Mouse (Mus musculus): ENCODE measurements around the gene Padi4. TPM values are rescaled to one million over a fixed set of nuclear protein-coding genes. Genes with fewer than 3 reads are reported as not detected.

The Padi4 gene
- total and polyA plus RNA-seq, 3 experiments, result not detected

GRCm38 (mm10) chr4:140723192-140723591, 50.8 kb downstream of the Padi4 start:
- Histone ChIP-seq H3K9me3 (replicated peaks; ENCODE audit: low read length) (no peaks in the 10 kb centered on the region), H3K79me2 (replicated peaks; ENCODE audit: control insufficient read depth, extremely low read depth, insufficient read depth, poor library complexity, severe bottlenecking) (no peaks in the 10 kb centered on the region), H3K27me3 (replicated peaks) (no peaks in the 10 kb centered on the region), H3K36me3 (replicated peaks in 1 of 2; ENCODE audit: control insufficient read depth in 1 of 2, insufficient read depth in 1 of 2, low read length in 1 of 2) (peaks cover 49 to 86% of the 10 kb centered on the region in 2 experiments), H3K4me2 (ENCODE audit: insufficient read depth, low read depth, poor library complexity, severe bottlenecking) (no peak overlapping the region), H3K27ac (ENCODE audit: insufficient read depth, low read depth) (no peak overlapping the region), H3K4me1 (ENCODE audit: control insufficient read depth in 1 of 2, insufficient read depth in 2 of 2) (no peaks in the 10 kb centered on the region), H3K9ac (ENCODE audit: insufficient read depth, low read depth) (no peak overlapping the region), H3K4me3 (replicated peaks in 1 of 3; ENCODE audit: low read depth in 2 of 3, low read length in 2 of 3, poor library complexity in 1 of 3) (no peak overlapping the region)
- in situ Hi-C loops (cut with MboI; ENCODE audit: low pct_ligation_motif_present, low pct_unique_long_range_greater_than_20kb, low sequenced_read_pairs) (no loop called here), dilution Hi-C loops (cut with MboI; ENCODE audit: extremely low pct_ligation_motif_present, extremely low pct_unique_long_range_greater_than_20kb, low sequenced_read_pairs) (no loop called here)
- no peak for TF ChIP-seq EP300 (IDR thresholded peaks at IDR 0.05; ENCODE audit: low read length)
- TF ChIP-seq TCF12 (IDR thresholded peaks at IDR 0.05; ENCODE audit: low read depth, low read length), result no peak
- DNase-seq (ENCODE audit: extremely low read depth), result no peak

DNA sequence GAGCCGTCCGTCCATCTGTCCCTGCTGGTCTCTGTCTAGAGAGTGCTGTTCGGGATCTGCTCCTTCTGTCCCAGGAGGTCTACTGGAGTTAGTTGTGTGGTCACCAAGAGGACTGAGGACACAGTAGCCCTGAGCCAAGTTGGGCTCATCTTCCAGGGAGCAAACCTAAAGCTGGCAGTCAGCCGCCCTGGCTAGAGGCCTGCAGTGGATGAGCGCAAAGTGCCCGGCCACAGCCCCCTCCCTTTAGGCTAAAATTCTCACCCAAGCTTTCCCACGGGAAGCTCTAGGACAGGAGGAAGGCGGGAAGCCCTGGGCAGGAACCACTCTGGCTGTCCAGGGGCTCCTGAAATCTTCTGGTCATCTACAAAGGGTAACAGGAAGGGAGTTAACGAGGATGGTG, 51.3 kb downstream of the Padi4 start:
- Histone ChIP-seq H3K9ac (ENCODE audit: insufficient read depth, low read depth) (no peak overlapping the region), H3K27ac (ENCODE audit: insufficient read depth, low read depth) (no peak overlapping the region), H3K4me1 (ENCODE audit: control insufficient read depth in 1 of 2, insufficient read depth in 2 of 2) (no peaks in the 10 kb centered on the region), H3K36me3 (replicated peaks in 1 of 2; ENCODE audit: control insufficient read depth in 1 of 2, insufficient read depth in 1 of 2, low read length in 1 of 2) (peaks cover 54 to 91% of the 10 kb centered on the region in 2 experiments), H3K79me2 (replicated peaks; ENCODE audit: control insufficient read depth, extremely low read depth, insufficient read depth, poor library complexity, severe bottlenecking) (no peaks in the 10 kb centered on the region), H3K9me3 (replicated peaks; ENCODE audit: low read length) (no peaks in the 10 kb centered on the region), H3K4me2 (ENCODE audit: insufficient read depth, low read depth, poor library complexity, severe bottlenecking) (no peak overlapping the region), H3K27me3 (replicated peaks) (no peaks in the 10 kb centered on the region), H3K4me3 (replicated peaks in 1 of 3; ENCODE audit: low read depth in 2 of 3, low read length in 2 of 3, poor library complexity in 1 of 3) (no peak overlapping the region)
- in situ Hi-C loops (cut with MboI; ENCODE audit: low pct_ligation_motif_present, low pct_unique_long_range_greater_than_20kb, low sequenced_read_pairs) (no loop called here), dilution Hi-C loops (cut with MboI; ENCODE audit: extremely low pct_ligation_motif_present, extremely low pct_unique_long_range_greater_than_20kb, low sequenced_read_pairs) (no loop called here)
- TF ChIP-seq JUND (conservative IDR thresholded peaks at IDR 0.05; ENCODE audit: low read depth, low read length) (no peak), MYC (IDR thresholded peaks at IDR 0.05; ENCODE audit: low read depth, low read length) (no peak), ETS1 (conservative IDR thresholded peaks at IDR 0.05; ENCODE audit: low read depth, low read length) (no peak), MAX (IDR thresholded peaks at IDR 0.05; ENCODE audit: low read length) (no peak), POLR2AphosphoS2 (IDR thresholded peaks at IDR 0.05; ENCODE audit: low read depth, low read length) (no peak), ZKSCAN1 (IDR thresholded peaks at IDR 0.05; ENCODE audit: borderline replicate concordance, low read depth, low read length) (no peak), SMC3 (IDR thresholded peaks at IDR 0.05; ENCODE audit: low read depth, low read length) (no peak)
- DNase-seq (ENCODE audit: extremely low read depth), result no peak

DNA sequence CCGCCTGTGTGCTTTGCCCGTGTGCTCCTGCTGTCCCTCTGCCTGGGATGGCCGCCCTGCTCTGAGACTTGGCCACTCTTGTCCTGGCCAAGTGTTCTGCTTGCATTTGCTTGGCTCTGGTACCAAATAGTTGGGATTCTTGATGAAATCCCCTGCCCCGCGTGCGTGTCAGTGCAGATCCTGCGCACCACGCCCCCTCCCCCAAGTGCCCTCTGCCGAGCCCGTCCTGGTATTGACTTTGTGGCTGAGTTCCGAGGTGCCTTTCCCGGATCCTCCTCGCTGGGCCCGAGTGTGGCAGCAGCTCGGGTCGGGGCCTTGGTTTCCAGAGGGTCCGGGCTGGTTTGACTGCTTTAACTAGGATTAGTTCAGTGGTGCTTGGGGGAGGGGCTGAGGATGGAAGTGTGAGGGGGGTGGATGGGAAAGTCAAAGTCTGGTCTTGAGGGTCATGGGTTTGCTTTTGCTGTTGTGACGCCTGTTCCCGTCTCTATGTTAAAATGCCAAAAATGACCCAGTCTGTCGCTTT, 52.0 kb downstream of the Padi4 start:
- no peak for TF ChIP-seq MXI1 (IDR thresholded peaks at IDR 0.05; ENCODE audit: low read depth, low read length)
- no peak for TF ChIP-seq HCFC1 (IDR thresholded peaks at IDR 0.05; ENCODE audit: low read depth, low read length)
- no peak for TF ChIP-seq CHD2 (IDR thresholded peaks at IDR 0.05; ENCODE audit: low read length)
- TF ChIP-seq CHD1 (IDR thresholded peaks at IDR 0.05; ENCODE audit: low read depth, low read length), result no peak
- no peak for TF ChIP-seq MAX (IDR thresholded peaks at IDR 0.05; ENCODE audit: low read length)
- Histone ChIP-seq H3K27ac (ENCODE audit: insufficient read depth, low read depth) (no peak overlapping the region), H3K9ac (ENCODE audit: insufficient read depth, low read depth) (no peak overlapping the region), H3K36me3 (replicated peaks in 1 of 2; ENCODE audit: control insufficient read depth in 1 of 2, insufficient read depth in 1 of 2, low read length in 1 of 2) (peaks cover 59 to 94% of the 10 kb centered on the region in 2 experiments), H3K79me2 (replicated peaks; ENCODE audit: control insufficient read depth, extremely low read depth, insufficient read depth, poor library complexity, severe bottlenecking) (no peaks in the 10 kb centered on the region), H3K9me3 (replicated peaks; ENCODE audit: low read length) (no peaks in the 10 kb centered on the region), H3K27me3 (replicated peaks) (no peaks in the 10 kb centered on the region), H3K4me2 (ENCODE audit: insufficient read depth, low read depth, poor library complexity, severe bottlenecking) (no peak overlapping the region), H3K4me1 (ENCODE audit: control insufficient read depth in 1 of 2, insufficient read depth in 2 of 2) (no peaks in the 10 kb centered on the region), H3K4me3 (replicated peaks in 1 of 3; ENCODE audit: low read depth in 2 of 3, low read length in 2 of 3, poor library complexity in 1 of 3) (no peak overlapping the region)
- in situ Hi-C loops (cut with MboI; ENCODE audit: low pct_ligation_motif_present, low pct_unique_long_range_greater_than_20kb, low sequenced_read_pairs) (no loop called here), dilution Hi-C loops (cut with MboI; ENCODE audit: extremely low pct_ligation_motif_present, extremely low pct_unique_long_range_greater_than_20kb, low sequenced_read_pairs) (no loop called here)
- no peak for DNase-seq (ENCODE audit: extremely low read depth)

Measured in CH12.LX (cell line).